Mouse (Mus musculus) left cerebral cortex, postnatal 36 days (tissue): ENCODE results near the gene Slc34a1. TPM values are rescaled to one million over a fixed set of nuclear protein-coding genes. Genes with fewer than 3 reads are reported as not detected.
"Not testable (repeated sequence)": the region's sequence is repeated elsewhere in the genome, so short reads cannot be mapped to it uniquely, and the experiment has no call there.

ENCODE experiments used
- DNase-seq, 2 experiments: peaks; one replicate each; pipeline ENCODE4 v3.0.0; 2021 to 2022; ENCODE audit warnings: low spot score in 2 of 2, mixed read lengths in 1 of 2
- intact Hi-C: fragments of 180-260 bp; cut with DNase I; formaldehyde crosslinking; loops from one replicate; pipeline ENCODE4 v1.15.1; 2025
- total RNA-seq, 2 experiments: library from RNA; stranded (reverse); gene quantifications; 2 replicates each; pipeline ENCODE4 v1.2.3; 2021

Slc34a1 gene
- total RNA-seq, 2 experiments from 2014 or later: 0.48 to 0.54 TPM

DNA sequence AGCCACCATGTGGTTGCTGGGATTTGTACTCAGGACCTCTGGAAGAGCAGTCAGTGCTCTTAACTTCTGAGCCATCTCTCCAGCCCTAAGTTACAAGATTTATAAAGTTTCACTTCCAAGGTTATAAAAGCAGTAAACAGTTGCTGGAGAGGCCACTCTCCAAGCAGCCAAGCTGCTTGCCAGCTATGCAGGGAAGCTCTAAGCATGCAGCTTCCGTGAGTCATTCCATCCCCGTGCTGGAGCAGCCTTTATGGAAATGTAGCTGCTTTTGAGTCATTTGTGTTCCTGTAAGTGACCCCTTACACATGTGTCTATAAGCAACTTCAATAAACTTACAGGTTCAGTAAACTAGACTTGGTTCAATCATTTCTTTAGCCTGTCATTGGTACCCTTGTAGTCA, 32.6 kb downstream of the Slc34a1 start:
- intact Hi-C loops: no loop called here
- no peak for DNase-seq

DNA sequence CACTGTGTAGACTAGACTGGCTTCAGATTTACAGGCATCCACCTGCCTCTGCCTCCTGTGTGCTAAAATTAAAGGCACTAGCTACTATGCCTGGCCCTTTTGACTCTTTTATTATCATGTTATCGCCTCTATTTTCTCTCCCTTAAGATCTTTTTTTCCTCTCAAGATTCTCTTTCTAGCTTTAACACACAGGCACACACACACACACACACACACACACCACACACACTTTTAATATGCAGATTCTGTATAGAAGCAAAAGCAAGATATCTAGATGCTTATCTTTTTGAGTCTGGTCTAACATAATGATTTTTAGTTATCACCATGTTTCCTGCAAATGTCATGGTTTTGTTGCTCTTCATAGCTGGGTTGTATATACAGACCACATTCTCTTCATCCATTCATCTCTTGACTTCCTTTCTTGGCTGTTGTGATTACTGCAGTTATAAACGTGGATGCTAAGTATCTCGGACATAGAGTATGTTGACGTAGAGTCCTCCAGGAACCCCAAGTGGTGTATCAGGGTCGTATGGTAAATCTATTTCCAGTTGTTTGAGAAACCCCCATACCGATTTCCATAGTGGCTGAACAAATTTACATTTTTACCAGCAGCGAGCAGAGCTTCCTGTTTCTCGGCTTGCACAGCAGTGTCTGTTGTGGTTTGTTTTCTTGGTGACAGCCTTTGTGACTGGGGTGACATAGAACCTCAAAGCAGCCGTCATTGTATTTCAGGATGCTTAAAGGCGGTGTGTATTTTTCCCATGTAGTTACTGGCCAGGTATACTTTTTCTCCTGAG, 34.1 kb downstream of the Slc34a1 start:
- DNase-seq: no peak
- intact Hi-C loops: no loop called here

DNA sequence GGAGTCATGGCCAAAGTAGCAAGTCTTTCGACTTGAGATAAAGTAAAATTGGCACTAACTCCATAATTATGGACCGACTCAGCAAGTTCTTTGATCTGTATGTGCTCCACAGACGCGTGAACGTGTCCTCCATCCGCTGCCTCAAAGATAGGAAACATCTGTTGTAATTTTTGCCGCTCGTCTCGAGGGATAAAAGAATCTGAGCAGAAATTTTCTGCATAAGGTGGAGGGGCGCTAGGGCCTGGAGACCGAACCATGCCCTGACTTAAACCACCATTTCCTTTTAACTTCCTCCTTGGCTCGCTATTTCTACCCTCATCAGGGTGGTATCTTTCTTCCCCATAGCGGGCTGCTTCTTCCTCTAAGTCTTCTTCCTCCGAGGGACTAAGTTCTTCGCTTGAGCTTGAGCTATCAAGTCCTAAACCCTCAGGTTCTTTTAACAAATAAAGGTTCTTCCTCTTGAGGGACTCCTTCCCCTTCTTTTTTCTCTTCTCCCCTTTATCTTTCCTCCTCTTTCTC, 39.2 kb downstream of the Slc34a1 start:
- intact Hi-C loops, DNase-seq: not testable (repeated sequence)

DNA sequence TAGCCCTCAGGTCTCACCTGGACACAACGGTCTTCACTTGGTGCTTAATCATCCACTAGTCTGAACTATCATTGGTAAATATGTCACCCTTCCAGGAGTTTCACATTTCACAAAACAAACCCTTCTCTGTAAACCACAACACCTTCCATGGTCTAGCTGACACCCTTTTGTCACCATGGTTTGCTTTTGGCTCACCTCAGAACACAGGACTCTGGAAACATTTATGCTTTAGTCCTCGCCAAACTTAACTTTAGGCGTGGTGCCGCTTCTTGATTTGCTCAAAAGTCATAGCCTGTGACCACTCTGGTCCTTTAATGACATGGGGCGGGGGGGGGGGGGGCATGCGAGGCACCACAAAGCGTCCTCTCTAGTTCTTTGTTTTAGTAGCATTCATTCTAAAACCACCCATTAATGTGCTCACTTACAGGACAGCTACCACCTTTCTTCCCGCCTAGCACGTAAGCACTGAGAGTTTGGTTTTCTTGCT, 45.9 kb downstream of the Slc34a1 start:
- DNase-seq: no peak
- intact Hi-C loops: loop anchor here (2.0 kb wide), 1 partner anchor 25 kb away; no protein-coding TSS in a partner anchor

DNA sequence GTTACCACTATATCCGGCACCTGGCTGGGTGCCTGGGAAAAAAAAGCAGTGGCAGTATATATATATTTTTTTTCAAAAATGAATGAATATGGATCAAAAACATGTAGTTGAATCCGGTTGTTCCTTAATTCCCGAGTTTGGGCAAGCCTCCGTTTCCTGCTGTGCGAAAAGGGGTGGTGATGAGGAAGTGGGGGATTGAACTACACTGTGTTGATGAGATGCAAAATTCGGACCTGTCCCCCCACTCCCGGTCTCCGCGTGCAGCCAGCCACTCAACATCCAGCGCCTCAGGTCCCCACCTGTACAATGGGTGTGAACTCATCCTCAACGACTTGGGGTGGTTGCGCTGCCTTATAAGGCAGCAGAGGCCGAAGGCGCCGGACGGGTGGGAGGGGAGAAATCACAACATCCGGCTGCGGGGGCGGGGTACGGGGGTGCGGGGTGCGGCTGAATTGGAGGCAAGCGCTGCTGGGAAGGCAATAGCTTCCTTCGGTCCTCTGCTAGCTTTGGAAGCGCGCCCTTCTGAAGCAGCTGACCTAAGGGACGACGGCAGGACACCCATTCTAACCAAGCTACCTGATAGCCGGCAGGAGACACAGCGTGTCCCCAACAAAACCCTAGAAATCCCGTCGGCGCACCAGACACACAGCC, 46.4 kb downstream of the Slc34a1 start:
- intact Hi-C loops: loop anchor here (2.0 kb wide), 1 partner anchor 26 kb away; no protein-coding TSS in a partner anchor
- no peak for DNase-seq

DNA sequence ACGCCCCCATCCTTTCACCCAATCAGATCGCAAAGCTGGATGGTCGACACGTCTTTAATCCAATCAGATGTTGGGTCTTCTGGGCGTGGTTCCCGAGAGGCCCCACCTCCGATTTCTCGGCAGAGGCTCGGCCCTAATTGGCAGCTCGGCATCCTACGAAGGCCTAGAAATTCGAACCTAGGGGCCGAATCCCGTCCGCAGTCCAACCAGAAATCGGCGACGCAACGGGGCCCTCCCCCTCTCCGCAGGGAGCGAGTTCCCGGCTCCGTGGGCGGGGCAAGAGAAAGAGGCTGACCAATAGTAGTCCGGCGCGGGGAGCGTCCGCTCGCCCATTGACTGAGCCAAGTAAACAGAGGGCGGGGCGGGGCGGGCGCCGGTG, 46.9 kb downstream of the Slc34a1 start, which contains the start of gene Grk6:
TSS of gene Grk6 (plus strand) at position 136 of the 379 bp plus-strand sequence.
- intact Hi-C loops: loop anchor here (2.0 kb wide), 1 partner anchor 26 kb away; no protein-coding TSS in a partner anchor
- DNase-seq: peak; percentile 99 to 100

DNA sequence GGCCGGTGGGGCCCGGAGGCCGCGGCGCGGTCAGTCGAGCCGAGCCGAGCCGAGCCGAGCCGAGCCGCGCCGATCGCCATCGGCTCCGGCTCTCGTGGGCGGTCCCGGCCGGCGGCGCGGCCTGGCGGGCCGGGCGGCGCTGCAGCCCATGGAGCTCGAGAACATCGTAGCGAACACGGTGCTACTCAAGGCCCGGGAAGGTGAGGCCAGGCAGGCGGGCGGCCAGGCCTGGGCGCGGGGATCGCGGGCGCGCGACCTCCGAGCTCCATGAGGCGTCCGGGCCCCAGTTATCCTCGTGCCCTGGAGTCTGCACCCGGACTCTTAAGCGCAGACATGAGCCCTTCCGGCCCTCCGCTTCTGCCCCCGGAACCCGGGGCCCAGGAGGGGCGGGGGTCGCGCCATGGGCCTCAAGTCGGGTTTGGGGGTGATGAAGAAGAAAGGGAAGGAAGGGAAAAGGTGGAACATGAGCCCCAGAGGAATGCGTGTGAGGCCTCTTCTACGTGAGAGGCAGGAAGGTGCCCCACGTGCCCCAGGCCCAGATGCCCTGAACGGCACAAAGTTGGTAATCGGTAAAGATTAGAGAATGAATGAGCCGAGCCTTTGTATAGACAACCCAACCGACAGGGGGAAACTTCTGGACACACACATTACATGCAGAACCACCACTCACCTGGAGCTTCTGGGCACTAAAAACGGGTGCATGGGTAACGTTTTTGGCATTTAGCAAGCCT, 47.5 kb downstream of the Slc34a1 start:
- no peak for DNase-seq
- intact Hi-C loops: loop anchor here (2.0 kb wide), 1 partner anchor 27 kb away; no protein-coding TSS in a partner anchor

DNA sequence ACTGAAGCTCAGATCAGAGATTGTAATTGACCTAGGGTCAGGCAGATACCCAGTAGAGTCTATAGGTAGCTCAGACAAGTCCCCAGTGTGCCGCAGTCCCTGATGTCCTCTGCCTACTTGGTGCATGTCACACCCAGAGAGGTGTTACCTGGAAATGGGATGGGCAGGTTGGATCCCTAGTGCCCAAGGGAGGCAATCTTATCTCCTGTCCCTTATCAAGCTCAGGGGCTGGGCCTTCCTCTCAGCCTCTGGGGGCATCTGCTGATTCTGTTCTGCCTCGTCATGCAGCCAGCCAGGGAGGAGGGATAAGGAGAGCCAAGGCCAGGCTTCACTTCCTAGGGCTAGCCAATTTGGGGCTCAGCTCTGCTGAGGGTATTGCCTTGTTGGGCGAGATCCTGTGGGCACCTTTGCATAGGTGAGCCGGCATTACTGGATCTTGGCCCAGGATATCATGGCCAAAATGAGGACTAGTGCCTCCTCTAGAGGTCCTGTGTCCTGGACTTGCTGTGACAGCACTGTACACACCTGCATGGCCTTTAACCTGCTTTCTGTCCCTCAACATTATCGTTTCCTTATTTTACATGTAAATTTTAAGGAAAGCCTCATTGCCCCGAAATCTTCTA, 48.6 kb downstream of the Slc34a1 start:
- intact Hi-C loops: no loop called here

DNA sequence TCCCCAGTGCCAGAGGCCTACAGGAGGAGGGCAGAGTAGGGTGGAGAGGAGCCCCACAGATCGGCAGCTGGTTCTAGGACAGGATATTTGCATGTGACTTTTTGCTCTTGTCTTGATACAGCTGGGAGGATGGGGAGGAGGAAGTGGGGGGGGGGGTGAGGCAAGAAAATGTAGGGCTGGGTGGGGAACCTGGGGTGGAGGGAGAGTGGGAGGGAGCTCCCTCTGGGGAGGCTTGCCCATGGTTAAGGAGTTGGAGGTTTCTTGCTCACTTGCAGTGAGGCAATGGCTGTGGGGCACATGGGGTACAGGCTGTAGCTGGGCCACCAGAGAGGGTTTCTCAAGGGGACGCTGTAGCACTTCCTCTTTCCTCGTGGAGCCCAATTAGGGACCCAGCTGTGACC, 49.6 kb downstream of the Slc34a1 start:
- DNase-seq: no peak
- intact Hi-C loops: no loop called here

More for the DNA sequence above, 48.6 kb downstream of the Slc34a1 start:
- DNase-seq: no peak

DNA sequence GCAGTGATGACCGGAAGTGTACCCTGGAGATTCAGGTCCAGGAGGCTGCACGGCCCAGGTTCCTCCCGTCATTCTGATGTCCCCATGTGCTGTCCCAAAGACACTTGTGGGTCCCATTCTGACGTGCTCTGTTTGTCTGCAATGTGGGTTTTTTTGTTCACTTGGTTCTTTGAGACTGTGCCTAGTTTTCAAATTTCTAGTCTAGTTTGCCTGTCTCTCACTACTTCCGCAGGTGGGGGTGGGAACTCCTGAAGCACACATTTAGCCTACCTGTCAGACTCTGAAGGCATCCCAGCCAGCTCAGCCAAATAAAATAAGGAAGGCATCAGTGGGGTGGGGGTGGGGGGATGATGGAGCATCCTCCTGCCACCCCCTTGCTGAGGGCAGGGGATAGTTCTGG, 50.1 kb downstream of the Slc34a1 start:
- intact Hi-C loops: no loop called here

DNA sequence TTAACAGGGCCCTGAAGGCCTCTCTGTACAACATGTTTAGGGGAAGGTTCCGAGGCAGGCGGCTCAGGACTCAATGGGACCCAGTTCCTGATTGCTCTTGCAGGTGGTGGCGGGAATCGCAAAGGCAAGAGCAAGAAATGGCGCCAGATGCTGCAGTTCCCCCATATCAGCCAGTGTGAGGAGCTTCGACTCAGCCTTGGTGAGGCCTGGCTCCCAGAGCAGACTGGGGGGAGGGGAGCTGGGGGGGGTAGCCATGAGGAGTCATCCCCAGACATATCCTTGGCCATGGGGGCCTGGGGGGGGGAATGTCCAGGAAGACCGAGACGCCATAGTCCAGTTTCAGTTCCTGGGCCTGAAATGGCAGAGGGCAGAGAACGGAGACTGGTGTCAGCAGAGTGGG, 51.2 kb downstream of the Slc34a1 start:
- DNase-seq: no peak
- intact Hi-C loops: no loop called here

More for the DNA sequence above, 50.1 kb downstream of the Slc34a1 start:
- DNase-seq: no peak

DNA sequence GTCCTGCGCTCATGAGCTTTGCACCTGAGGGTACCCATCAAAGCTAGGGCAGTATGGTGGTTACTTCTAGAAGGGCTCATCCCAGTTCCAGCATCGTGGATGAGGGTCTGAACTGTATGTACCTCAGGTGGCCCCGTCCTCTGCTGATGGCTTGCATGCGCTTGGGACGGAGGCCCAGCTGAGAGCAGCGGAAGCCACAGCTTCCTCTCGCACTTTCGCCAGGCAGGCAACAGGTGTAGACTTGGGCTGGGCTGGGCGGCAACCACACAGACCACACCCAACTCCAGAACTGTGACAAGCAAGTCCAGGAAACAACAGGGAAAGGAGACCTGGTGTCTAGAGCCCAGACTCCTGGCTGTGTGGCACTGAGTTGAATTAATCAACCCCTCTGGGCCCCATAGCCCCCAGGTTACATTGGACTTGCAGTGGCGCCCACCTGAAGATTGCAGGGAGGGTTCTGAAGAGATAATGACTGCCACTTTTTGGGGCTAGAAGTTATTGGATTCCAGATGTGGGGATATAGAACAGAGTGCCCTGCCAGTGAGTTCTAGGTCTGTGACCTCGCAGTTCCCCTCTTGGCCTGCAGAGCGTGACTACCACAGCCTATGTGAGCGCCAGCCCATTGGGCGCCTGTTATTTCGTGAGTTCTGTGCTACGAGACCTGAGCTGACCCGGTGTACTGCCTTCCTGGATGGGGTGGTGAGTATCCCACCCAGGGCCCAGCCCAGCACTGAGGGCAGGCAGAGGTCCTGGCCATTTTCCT, 51.9 kb downstream of the Slc34a1 start:
- no peak for DNase-seq
- intact Hi-C loops: no loop called here

DNA sequence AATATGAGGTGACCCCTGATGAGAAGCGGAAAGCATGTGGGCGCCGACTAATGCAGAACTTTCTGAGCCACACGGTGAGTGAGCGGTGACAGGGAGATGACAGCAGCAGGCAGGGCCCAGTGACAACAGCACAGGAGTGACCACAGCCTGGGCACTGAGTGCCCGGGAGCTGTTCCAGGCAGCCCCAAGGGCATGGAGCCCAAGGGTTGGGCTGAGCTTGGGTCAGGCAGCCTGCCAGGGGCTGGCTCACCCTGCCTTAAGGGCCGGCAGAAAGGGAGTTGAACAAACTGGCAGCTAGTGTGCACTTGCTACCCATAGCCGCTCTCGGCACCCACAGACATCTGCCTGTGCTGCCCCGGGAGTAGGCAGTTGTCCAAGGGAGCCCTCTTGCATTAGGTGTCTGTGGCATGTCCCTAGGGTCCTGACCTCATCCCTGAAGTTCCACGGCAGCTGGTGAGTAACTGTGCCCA, 52.6 kb downstream of the Slc34a1 start:
- intact Hi-C loops: no loop called here
- DNase-seq: peak in 1 of 2 experiments; percentile 40

DNA sequence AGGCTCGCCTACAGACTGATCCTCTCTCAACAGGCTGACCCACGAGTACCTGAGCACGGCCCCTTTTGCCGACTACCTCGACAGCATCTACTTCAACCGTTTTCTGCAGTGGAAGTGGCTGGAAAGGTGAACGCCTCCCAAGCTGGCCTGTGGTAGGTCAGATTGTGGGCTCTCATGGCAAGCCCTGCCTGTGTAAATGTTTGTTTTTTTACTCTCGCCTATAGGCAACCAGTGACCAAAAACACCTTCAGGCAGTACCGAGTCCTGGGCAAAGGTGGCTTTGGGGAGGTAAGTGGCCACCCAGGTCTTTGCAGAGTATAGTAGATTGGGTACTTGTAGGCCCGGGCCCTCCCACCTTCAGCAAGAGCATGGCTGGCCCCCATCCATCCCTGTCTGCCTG, 53.3 kb downstream of the Slc34a1 start:
- no peak for DNase-seq

DNA sequence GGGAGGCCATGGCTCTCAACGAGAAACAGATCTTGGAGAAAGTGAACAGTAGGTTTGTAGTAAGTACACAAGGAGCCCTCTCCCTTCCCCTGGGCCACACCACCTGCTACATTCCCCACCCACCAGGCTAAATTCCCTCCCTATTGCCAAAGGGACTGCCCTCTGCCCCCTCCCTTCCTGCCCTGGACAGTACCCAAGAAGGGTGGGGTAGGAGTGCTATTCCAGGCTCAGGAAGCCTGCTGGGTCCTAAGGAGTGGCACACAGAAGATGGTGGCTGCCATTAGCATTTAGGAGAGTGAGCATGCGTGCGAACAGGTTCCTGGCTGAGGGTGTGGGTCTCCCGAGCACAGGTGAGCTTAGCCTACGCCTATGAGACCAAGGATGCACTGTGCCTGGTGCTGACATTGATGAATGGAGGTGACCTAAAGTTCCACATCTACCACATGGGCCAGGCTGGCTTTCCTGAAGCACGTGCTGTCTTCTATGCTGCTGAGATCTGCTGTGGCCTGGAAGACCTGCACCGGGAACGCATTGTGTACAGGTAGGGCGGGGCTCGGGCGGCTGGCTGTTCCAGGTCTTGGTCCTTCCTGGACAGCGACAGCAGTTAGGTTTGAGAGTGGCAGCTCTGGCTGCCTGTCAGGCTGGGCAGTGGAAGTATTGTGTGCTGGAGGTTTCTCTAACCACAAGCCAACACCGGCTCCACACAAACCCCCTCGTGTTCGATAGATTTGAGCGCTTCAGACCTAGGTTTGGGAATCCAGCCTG, 54.0 kb downstream of the Slc34a1 start:
- DNase-seq: no peak
- intact Hi-C loops: no loop called here

More for the DNA sequence above, 53.3 kb downstream of the Slc34a1 start:
- intact Hi-C loops: no loop called here

DNA sequence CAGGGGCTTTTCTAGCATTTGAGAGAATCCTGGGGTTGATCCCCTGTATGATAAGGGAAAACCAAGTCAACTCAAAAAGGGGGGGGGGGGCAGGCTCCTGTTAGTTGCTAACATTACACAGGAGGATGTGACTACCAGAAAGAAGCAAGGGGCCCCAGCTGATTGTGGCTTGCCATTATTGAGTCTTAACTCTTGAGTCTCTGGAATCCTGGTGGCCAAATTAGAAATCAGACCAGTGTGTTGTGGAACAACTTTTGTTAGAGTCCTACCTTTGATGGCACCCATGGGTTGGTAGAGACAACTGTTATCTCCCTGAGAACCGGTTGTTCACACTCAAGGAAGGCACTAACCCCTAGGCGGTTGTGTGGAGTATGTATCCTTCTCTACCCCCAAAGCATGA, 65.0 kb downstream of the Slc34a1 start:
- intact Hi-C loops: no loop called here

DNA sequence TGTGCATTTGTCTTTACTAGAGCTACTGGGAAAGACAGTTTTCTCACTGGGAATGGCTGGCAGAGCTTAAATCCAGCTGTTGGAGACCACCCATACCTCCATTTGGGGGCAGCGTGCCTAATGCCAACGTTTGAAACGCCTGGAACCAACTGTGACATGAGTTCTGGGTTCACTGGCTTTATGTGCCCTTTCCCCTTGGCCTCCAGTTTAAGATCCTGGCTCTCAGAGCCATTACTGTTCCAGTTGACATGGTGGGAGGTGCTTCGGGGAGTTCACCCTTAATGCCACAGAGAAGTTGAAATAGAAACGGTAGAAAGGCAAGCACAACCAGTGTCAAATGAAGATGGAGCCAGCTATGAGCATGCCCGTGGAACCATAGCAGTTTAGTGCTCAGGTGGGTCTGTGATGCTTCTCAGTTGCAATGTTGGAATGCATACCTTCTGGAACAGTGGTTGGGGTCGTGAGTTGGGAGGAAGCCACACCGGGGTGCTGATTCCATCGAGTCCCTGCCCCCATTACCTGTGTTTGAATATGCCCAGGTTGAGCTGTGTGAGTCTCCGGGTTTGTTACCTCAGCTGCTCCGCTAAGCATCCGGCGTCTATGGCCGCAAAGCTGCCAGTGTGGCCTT, 65.5 kb downstream of the Slc34a1 start:
- intact Hi-C loops: no loop called here
- DNase-seq: peak in 1 of 2 experiments; percentile 54

More for the DNA sequence above, 65.0 kb downstream of the Slc34a1 start:
- DNase-seq: no peak
